Mouse (Mus musculus): Measurements from ENCODE around the gene Nme8.

DNA sequence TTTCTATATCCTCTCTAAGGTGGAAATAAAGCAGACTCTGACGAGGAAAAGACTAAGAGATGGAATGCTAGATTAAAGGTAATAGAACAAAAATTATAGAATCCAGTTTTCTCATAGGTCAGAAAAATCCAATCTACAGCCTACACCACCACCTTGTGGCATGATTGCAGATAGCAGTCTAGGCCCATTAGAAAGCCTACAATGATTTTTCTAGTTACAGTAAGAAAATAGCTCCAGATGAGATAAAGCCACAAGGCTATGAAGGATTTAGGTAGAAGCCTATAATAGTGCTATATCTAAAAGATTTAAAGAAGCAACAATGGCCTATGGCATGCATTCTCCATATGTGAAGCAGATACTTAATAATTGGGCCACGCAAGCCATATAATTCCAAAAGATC, 13.6 kb downstream of the Nme8 start:
- TF ChIP-seq POLR2A (IDR thresholded peaks at IDR 0.05; ENCODE audit: extremely low read depth, insufficient read depth, low read length) (no peak), CTCF (IDR thresholded peaks at IDR 0.05; ENCODE audit: low read depth, low read length) (peak; percentile 43)

All from liver, adult 2 months (tissue).